Mouse (Mus musculus) cerebellum, adult 11 months (tissue): ENCODE measurements at regions not wholly inside any gene's neighbourhood (a gene's known extent, or its start where the extent isn't known, plus 50 kb on each side); places are given as distances from the start of the nearest gene placed in this dataset.

Source experiments
- DNase-seq: peaks from one replicate; pipeline ENCODE4 v3.0.0; 2022

DNA sequence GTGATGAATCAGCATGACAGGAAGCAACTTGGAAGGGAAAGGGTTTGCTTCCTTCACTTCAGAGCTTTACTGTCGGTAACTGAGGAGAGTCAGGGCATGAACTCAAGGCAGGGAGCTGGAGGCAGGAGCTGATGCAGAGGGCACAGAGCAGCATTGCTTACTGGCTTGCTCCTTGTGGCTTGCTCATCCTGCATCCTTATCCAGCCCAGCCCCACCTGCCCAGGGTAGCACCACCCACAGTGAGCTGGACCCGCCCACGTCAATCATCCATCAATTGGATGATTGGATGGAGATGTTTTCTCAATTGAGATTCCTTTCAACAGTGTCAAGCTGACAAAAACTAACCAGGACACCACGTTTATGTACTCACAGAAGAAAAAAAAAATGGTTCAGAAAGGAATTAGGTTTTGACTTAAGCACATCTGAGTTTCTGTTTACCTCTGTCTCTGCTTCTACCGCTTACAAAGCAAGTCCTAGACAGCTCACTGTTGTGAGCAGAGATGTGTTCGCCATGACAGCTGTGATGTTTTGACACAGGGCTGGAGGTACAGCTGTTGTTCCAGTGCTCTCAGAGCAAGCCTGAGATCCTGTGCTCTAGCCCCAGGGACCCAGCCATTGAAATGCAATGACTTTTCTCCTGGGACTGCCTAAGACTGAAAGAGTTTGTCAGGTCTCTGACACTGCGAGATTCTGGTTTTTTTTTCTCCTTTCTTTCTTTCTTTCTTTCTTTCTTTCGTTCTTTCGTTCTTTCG lies 186.6 kb upstream of the Hes1 start:
- no peak for DNase-seq

DNA sequence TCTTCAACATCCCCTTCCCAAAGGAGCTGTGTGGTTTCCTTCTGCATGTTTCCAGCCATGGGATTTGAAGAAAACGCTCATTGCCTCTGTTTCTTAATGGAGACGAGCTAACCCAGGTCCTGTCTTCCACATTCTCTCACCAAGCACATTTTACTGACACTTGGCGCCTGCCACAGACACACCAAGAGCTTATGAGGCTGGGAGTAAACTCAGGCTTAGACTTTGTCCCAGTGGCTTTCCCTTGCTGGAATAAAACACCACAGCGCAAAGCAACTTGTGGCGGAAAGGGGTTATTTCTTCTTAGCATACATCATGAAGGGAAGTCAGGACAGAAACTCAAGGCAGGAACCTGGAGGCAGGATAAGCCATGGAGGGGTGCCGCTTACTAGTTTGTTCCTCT lies 184.5 kb upstream of the Hes1 start:
- no peak for DNase-seq

DNA sequence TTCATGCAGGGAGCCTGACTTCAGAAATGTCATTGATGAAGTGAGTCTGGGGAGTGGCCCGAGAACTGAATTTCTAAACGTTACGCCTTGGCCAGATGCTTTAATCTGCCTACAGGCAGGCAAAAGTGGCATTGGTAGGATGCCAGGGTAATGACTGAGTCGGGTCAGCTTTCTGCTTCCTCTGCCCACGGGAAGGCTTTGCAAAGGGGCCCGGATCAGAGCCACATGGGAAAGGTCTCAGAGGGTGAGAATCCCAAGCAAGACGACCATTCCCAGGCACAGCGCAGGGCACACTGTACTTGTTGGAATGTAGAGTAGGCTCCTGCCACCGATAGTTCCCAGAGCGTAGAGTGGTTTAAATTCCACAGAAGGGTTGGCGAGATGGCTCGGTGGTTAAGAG lies 182.7 kb upstream of the Hes1 start:
- no peak for DNase-seq

DNA sequence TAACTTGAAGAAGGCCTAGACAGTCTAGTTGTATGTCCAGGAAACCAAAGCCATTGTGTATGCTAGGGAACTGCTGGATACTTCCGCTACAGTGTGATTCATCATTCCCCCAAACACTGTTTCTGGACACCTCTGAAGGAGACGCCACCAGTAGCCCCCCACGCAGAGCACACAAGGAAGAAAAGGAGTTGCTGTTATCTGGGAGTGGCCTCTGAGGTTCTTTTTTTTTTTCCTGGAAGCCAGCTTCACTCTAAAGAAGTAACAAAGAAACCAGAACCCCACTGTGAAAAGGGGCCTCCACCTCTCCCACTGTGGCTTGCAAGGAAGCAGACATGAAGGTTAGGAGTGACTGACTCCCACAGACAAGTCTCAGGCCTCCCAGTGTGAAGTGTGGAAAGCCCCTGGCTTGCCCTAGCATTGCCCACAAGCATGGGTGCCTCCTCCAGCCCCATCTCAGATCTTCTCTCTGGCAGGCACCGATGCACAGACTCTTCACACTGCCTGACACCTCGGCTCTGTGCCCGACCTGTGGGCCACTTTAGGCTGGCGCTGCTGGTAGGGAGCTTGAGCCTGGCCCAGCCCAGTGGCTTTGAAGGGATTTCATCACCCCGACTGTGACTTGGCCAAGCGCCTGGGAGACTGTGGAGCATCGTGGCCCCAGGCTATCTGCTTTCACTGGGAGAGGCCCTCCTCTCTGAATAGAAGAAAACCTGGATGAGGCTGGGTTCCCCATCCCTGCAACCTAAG lies 181.8 kb upstream of the Hes1 start:
- peak; percentile 27 for DNase-seq

DNA sequence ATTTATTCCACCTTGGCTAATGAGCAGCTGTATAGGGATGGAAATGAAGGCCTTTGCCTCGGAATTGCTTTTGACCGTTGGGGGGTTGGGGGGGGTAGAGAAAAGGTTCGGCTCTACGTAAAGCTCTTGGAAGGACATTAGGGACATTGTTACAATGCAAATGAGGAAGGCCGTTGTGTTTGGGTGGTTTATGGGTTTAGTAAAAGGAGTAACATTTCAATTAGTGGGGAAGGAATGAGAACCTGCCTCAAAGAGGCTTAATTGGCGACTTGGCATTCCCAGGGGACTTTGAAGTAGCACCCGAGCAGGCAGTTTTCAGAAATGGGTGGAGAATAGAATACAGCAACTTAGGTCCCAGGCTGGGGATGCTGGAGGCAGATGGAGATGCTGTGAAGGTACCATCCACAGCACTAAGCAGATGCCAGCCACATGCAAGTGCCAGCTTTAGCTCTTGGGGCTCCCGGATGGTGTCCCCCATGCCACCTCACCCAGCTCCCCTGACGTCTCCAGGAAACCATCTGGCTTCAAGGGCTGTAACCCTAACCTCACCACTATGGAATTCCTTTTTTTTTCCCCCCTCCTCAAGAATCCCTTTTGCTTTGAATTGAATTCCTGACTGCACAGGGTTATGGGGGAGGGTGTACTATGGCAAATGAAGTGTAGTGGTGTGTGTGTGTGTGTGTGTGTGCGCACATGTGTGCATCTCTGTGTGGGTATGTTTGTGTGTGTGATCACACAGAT lies 180.8 kb upstream of the Hes1 start:
- DNase-seq, result no peak

DNA sequence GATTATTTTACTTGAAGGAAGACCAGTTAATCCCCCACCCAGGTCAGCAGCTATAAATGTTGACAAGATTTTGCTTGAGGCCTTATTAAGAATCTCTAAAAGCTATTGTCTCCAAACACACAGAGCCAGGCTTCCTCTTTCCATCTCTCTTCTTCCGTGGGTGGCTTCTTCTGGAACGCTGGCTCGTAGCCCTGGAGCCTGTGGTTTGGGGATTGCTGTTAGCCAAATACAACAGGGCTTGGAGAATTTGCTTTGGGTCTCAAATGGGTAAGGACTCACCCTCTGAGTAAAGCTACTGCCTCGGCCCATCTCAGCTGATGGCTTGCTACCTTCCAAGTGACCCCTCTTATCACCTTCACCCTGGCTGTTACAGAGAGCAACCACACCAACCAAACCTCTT lies 179.3 kb upstream of the Hes1 start:
- DNase-seq, result no peak

DNA sequence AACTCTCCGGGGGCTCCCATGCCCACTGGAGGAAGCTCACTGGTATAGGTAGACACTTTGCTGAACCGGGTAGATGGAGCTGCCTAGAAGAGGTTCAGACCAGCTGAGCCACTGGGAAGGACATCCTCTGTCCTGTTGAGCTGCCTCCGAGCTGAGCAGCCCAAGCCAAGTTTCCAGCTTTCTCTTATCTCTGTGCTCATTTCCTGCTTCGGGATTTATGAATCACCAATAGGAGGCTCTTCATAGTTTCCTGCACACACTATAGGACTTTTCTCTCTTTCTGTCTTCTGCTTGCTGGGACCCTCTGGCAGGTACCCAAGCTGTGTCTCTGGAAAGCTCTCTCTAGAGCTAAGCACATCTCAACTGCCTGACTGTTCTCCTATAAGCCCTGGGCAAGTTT lies 177.4 kb upstream of the Hes1 start:
- no peak for DNase-seq

DNA sequence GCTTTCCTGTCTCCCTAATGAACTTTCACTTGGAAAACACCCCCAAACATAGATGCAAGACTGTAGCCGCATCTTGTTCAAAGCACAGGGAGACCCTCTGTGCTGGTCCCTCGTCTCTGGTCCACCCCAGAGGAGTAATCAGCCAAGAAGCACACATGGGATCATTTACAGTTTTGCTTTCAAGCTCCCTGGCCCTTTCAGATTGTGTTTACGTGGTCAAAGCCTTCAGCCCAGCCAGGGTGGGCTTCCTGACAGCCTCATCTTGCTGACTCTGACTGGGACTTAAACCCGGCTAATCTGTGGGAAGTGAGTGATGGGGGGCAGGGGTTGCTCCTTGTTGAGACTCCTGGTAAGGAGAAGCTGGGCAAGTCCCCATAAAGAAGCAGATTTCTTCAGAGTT lies 174.8 kb upstream of the Hes1 start:
- no peak for DNase-seq

DNA sequence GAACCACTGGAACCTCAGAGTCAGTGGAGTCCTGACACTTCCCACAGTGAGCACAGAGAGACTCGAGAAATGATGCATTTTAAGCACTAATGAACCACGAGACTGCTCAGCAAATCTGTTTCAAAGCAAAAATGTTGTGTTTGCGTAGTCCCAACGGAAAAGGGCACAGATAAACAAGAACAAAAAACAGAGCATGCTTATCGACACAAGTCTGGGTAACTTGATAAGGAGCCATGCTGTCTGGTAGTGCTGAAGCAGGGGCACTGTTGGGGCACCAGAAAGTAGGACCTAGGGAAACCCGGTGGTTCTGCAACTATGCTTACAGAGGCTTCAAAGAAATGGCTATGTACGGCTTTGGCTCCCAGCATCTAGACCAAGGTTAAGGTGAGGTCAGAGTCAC lies 172.7 kb upstream of the Hes1 start:
- DNase-seq, result no peak

DNA sequence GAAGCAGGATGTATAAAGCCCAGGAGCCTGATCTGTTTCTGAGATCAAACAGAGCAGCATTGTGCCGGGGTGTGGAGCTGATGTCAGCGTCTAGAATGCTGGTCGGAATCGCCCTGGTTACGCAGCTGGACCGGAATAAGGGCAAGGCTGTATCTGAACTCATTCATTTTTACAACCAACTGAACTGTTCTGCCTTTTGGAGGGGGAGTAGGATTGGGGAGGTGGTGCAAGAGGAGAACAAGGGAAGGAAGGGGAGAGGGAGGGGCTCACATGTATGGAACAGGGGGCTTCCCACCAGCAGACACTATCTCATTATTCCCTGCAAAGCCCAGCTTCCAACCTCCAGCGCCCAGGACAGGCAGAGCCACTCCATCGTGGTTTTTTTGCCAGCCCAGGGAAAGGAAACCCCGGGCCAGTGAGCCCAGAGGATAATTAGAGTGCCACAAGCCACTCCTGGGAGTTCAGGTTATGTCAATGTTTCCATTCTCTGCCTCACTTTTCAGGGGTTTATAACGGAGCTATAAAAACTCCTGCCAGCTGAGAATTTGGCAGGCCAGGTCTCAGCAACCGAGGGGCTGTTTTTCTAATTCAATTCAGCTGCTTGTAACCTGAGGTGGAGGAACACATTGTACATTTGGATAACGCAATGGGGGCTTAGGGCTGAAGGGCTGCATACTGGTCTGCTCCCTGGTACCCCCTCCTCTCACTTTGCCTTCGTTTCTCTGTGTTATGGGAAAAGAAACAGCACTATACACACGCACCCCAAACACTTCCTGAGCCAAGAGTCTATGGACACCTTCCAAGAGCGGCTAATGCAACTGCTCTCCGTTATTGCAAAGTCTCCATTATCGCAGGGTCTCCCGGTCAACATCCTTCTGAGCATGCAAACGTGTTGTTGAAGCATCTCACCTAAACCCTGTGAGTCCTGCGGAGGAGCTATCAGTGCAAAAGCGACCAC lies 170.0 kb upstream of the Hes1 start:
- no peak for DNase-seq

DNA sequence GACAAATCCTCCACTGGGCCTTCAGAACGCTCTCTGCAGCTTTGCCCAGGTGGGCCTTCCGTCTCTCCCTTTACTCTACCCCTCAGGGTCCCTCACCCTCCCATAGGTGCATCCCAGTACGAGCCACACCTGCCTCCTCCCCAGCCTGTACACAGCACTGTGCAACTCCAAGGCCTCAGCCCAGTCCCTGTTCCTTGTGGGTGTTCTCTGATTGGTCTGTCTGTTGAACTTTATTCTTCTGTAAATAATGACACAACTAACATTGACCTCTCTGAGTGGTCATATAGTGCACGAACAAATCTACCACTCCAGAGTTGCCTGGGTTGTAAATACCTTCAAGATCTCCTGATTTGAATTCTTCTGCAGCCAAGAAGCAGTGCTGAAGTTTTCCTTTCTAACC lies 167.8 kb upstream of the Hes1 start:
- no peak for DNase-seq

DNA sequence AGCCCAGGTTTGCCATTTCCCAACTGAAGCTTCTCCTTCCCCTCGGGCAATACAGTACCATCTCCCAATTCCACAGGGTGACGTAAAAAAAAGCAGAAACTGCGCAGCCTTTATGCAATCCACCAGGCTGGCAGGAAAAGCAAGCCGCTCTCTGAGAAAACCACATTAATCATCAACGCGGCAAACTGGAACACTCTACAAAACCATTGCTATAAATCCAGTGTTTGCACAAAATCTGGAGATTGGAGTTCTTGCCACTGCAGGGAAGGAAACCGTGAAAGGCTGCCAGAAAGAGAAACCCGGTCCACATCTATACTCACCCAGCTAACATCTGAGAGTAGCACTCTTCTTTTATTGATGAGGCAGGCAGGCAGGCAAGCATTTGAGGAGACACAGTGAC lies 160.7 kb upstream of the Hes1 start:
- no peak for DNase-seq

DNA sequence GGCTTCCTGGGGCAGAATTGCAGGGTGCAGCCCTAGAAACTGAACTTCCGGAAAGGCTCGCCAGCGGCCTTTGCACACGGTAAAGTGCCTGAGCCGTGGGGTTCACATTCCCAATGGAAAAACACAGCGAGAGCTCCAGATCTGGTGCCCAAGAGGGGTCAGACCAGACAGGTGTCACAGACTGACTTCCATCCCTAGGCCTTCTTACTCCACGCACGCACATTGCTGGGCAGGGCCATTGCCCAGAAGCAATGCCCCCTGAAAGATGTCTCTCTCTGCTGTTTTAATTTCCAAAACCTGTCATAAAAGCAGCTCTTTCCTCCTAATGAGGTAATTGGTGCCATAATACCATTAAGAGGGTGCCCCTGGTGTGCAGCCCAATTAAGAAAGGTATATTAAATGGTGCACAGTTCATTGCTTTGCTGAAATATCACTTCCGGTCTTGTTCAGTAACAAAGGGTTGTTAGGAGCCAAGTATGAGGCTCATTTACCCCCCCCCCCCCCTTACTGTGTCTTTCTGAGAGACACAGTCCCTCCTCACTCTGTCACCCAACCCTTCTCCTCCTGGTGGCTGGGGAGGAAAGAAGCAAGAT lies 159.9 kb upstream of the Hes1 start:
- no peak for DNase-seq

DNA sequence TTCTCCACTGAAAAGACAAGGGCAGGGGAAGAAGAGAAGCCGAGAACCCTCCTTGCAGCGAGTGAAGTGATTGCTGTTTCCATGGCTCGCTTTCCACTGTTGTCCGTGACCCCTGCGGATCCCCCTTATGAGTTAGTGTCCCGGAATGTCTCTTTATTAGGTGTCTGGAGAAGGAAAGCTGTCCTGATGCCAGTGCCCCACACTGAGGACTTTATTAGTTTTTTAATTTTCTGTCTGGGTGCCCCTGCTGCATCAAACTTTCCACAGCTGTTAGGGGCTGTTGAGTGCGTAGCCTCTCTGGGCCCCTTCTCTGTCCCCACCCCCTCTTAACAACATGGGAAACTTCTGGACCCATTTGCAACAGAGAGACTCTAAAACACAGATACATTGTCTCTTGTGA lies 156.9 kb upstream of the Hes1 start:
- DNase-seq, result no peak

DNA sequence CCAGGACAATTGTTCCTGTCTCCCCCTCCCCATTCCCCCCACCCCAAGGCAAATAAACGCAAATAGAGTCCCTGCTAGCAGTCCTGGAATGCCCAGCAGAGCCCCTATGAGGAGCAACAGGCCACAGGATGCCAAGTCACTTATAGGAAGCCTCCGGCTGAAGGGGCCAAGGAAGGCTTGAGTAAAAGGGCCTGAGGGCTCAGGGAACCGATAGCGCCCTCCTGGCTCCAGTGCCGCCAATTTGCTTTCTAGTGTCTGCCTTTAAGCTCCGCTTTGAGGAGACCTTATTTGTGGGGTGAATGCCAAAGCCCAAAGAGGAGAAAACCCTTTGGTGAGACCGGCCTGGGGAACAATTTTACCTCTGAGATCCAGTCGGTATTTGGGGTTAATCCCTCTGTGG lies 156.2 kb upstream of the Hes1 start:
- DNase-seq, result no peak

DNA sequence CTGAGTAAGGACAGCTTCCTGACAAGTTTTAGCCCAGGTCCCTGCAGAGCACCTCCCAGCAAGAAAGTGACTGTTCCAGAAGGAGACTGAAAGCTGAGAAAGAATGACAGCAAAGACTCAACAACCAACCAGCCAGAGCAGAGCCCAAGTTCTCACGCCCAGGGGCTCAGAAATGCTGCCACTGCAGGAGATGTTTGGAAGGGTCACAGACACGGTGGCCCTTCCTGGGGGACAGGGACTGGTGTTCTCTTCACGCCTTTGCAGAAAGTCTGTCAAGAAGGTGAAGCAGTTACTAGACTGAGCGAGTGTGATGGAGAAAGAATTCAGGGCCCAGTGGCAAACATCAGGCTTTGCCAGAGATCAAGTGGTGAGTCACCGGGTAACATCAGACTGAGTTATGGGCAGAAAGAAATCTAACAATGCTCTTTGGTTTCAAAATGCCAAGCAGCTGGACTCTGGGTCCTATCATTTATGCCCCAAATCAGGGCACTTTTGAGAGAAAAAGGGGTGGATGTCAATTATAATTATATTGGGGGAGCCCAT lies 154.2 kb upstream of the Hes1 start:
- DNase-seq, result no peak

DNA sequence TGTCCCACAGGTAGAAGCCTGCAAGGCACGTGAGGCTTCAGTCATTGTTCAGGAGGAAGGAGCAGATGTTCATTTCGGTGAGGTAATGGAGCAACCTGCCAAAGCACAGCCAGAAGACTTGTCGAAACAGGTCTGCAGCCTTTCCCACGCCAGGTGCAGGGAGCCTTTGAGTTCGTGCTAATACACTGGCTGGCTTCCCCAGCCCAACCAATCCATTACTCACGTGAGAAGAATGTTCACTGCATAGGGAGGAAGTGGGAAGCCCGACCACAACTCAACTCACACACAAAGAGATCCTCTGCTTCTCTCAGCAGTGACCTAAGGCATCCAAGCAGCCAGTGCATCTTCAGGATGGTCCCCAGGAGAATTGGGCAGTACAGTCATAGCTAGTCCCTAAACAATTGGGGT lies 153.0 kb upstream of the Hes1 start:
- DNase-seq, result no peak

DNA sequence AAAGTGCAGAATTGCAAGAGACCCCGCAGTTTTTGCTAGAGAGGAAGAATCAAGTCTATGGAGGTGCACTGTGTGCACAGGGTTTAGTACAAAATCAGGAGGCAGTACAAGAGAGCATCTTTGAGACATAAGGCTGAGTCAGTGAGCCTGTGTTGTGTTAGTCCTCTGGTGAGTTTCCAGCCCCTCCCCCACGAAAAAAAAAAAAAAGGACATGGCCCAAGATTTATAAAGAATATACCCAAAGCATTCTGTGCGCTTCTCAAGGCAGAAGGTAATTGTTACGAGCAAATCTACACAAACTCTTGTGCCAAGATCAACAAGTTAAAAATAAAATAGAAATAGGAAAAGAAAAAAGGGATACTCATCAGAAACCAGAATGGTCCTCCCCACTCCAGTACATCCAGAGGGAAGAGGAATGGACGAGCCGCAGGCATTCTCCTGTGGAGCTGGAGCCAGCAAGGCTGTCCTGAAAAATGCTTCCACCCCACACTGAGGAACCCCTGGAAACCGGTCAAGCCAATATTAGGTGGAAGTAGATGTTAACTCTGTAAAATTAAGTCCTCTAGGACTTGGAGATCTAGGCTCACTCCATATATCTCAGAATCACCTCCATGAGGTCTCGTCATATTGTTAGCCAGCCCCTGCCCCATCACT lies 150.7 kb upstream of the Hes1 start:
- no peak for DNase-seq

DNA sequence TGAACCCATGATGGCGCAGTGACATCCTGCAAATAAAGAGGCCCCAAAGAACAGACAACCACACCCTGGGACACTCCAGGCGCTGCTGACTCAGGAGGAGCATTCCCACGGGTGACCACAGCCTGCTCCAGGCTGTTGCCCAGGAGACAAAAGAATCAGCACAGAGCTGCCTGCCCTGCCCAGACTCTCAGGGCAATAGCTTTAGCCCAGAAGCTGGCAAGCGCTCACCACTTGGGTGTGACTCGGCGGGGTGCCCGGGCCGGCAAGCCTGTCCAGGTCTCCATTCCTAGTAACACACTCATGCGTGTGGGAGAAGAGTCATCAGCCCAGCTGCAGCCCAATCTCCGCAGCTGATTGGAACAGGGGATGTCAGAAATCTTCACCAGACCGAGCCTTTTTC lies 148.8 kb upstream of the Hes1 start:
- DNase-seq, result peak; percentile 24

DNA sequence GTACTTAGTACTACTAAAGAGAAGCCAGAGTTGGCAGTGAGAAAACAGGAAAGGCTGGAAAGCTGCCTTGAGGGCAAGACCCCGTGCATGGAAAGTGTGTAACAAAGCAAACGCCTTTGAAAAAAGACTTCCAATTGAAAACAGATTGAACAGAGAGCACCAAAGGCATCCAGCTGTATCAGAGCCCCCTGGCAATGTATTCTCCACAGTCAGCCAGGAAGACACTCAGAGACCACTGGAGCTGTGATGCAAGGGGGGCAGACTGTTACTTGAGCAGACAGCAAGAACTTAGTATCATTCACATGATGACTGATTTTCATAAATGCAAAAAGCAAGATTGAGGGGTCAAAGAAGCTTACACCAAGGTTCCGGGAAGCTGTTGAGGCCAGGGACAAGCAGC lies 146.2 kb upstream of the Hes1 start:
- no peak for DNase-seq

DNA sequence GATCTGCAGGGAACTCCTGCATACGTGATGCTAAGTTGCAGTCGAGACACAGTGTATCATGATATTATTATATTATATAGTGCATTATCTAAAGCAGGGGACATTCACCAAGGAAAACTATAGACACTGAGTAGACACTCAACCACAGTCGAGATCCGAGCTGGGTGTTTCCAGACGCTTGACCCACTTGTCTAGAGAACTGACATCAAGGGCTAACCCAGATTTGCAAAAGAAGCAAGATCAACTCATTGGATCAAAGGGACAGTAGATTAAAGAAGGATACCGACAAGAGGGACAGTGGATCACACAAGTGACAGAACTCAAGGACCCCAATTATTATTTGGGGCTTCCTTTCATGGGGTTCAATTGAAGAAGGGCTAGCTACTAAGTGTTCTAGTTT lies 145.8 kb upstream of the Hes1 start:
- no peak for DNase-seq

DNA sequence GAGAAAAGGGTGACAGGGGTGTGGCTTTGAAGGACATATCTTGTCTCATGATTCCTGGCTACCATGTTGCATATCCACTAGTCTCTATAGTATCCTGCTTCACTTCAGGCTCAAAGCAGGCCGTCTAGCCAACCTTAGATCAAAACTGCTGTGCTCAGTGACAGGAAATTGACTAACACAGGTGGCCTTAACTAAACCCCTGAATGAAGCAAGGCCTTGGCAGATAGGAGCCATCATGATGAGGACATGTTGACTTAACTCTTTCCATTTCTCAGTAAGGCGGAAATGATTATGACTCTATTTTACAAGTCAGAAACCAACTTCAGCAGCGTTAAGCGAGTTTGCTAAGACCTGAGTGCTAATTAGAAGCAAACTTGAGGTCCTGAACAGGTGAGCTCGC lies 143.2 kb upstream of the Hes1 start:
- no peak for DNase-seq
